Mouse (Mus musculus) kidney, postnatal 25 days (tissue): ENCODE results near the gene Ccdc126.
"Not testable (repeated sequence)": the region's sequence is repeated elsewhere in the genome, so short reads cannot be mapped to it uniquely, and the experiment has no call there.

Experiments
- DNase-seq, 2 experiments: peaks; one replicate each; pipeline ENCODE4 v3.0.0; 2021; ENCODE audit warnings: mixed read lengths in 2 of 2

Ccdc126 gene

GRCm38 (mm10) chr6:49318966-49319594 lies at the start of gene Ccdc126:
Ccdc126 (plus strand) TSS chr6:49319274.
- peak; percentile 98 to 99 for DNase-seq

- no peak for DNase-seq
Observed at GRCm38 (mm10) chr6:49269923-49270322, 49.2 kb upstream of the Ccdc126 start.

GRCm38 (mm10) chr6:49271815-49272214 lies 47.3 kb upstream of the Ccdc126 start:
- DNase-seq, result no peak

GRCm38 (mm10) chr6:49272863-49273262 lies 46.2 kb upstream of the Ccdc126 start:
- DNase-seq, result no peak

DNA sequence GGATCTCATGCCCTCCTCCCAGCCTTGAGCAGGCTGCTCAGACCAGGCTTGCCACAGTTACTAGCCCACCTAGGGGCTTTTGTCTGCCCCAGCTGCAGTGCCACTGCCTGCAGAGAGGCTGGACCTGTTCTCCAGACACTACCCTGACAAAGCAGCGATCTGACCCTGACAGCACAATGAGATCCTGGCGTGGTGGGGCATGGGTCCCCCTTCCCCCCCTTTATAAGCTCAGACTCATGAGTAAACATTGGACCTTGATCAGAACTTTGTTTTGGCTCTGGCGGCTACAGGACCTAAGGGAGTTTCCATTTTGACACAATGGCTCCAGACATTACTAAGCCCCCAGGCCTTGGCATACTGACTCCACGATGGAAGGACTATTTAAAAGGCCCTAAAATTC lies 45.1 kb upstream of the Ccdc126 start:
- no peak for DNase-seq

DNA sequence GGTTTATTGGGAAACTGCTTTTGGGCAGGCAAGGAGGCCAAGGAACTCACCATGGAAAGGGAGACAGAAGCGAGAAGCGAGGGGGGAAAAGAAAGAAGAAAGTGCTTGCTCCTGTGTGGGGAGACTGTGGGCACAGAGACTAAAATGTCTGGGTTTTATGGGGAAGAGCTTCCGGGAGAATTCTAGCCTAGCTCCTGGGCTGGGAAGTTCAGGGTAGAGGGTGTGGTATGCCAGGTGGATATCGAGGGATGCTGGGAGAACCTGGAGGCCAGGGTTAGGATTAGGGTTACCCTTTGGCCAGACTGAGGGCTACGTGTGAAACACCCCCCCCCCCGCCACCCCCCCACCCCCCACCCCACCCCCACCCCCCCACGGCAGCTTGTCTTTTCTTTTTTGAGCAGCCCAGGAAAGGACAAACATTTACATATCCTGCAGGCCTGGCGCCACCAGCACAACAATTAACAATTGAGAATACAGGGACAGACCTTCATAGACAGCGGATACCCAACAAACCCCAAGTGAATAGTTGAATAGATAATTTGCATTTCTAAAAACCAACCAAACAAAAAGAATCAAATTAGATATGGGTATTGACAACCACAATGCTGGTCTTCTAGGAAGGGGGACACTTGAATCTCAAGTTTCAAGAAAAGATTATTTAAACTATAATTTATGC lies 44.5 kb upstream of the Ccdc126 start:
- no peak for DNase-seq

DNA sequence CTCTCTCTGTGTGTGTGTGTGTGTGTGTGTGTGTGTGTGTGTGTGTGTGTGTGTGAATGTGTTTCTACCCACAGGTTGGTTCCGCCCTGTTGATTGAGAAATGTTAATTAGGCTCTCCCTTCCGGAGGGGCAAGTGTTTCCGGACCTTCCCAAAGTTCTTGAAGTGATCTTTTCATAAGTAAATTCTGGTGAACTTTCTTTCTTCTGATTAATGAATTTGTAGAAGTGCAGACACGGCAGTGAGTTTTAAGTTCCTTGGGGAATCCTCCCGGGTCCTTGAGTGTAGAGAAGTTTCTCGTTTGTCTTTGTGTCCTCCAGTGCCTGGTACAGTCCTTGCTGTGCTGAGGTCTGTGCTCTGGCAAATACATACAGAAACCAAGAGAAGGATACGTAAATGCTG lies 43.8 kb upstream of the Ccdc126 start:
- DNase-seq, result no peak

DNA sequence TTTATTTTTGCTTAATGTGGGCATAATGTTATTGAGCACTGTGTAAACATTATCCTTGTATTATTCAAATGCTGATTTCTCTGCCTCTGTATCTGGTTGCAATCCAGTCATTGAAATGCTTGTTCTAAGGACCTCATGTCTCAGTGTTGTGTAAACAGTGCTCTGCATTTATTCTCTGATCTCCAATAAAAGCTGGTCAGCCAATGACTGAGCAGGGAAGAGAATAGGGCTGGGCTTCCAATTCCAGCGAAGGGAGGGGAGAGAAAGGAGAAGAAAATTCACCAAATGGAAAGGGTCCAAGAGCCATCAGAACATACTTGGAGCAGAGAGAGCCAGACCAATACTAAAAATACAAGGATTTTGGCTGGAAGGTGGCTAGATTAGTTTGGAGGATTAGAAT lies 38.1 kb upstream of the Ccdc126 start:
- DNase-seq, result no peak

GRCm38 (mm10) chr6:49282122-49282521 lies 37.0 kb upstream of the Ccdc126 start:
- peak; percentile 41 to 72 for DNase-seq

GRCm38 (mm10) chr6:49298286-49298685 lies 20.8 kb upstream of the Ccdc126 start:
- DNase-seq, result no peak

- not testable (repeated sequence) for DNase-seq
Observed at GRCm38 (mm10) chr6:49314821-49315220, 4.3 kb upstream of the Ccdc126 start.

DNA sequence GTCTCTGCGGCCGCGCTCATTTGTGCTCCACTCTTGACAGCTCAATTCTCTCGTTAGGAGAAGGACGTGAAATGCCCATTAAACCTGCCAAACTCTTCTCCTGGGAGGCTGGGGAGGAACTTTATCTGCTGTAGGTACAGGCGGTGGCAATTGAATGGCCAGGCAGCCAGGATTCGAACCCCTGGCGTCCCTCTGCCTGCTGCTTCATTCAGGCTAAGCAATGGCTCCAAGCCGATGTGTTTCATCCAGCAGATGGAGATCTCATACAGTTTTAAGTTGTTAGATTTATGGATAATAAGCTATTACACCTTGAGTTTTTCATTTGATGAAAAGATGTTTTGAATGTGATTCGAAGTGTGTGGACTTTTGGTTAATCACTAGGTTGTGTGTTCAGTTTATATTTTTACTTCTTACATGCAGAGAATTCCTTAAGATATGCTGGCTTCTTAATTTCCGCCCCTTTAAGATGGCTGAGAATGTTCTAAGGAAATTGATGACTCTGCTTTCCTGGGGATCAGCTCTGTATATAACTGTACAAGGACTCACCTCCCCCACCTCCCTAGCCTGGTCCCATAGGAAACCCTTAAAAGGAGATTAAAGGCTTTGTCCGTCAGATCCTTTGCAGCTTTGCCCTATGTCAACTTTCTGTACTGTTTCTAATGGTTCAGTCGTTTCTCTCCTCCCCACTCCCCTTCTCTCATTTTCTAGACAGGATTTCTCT lies 681 bp downstream of the Ccdc126 start:
- no peak for DNase-seq

GRCm38 (mm10) chr6:49321341-49321740 lies 2.3 kb downstream of the Ccdc126 start:
- DNase-seq, result no peak

DNA sequence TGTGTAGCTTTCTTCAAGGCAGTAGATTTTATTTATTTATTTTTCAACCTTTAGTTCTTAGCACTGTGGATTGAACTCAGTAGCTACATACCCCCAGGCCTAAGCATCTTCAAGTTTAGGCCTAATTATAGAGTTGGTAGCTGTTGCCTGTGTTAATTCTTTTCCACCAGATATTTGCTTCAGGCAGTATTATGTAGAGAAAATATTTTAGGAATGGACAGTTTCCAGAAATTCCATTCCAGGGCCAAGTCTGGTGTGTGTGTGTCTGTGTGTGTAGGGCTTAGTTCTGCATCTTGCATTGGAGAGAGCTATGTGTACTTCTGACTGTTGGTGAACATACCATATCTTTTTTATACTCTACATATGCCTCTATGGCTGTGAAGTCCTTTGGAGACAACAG lies 3.0 kb downstream of the Ccdc126 start:
- no peak for DNase-seq

DNA sequence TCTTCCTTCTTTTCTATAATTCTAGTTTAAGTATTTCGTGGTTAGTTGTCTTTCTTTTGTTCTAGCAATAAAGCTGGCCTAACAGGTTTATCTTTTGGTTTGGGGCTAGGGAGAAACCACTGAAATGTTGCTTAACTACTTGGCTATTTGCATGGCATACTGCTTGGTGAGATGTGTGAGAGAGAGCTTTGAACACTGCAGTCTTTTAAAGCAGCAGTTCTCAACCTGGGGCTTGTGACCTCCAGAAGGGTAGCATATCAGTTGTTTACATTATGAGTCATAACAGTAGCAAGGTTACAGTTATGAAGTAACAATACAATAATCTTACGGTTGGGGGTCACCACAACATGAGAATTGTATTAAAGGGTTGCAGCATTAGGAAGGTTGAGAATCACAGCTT lies 3.9 kb downstream of the Ccdc126 start:
- no peak for DNase-seq

GRCm38 (mm10) chr6:49324528-49324927 lies 5.5 kb downstream of the Ccdc126 start:
- DNase-seq, result no peak

GRCm38 (mm10) chr6:49325294-49325693 lies 6.2 kb downstream of the Ccdc126 start:
- no peak for DNase-seq

DNA sequence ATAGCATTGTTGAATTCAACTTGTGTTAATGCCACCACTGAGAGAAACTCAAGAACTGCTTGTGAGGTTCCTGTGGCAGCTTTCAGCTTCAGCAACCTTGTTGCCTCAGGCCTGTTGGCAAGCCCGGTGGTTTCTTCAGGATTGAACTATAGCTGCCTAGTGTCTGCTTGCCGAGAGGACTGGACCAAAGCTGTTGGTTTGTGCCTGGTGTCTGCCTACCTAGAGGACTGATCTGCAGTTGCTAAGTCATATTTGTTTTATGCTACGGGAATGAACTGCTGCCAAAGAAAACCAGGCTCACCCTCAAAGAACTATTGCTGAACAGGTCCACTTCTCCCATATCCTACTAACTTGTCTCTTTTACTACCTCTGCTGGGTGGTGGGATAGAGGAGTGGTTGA lies 7.8 kb downstream of the Ccdc126 start:
- peak in 1 of 2 experiments; percentile 6 for DNase-seq

GRCm38 (mm10) chr6:49331369-49332059 lies 12.4 kb downstream of the Ccdc126 start:
- DNase-seq, result no peak

GRCm38 (mm10) chr6:49332060-49332370 lies 12.9 kb downstream of the Ccdc126 start:
- no peak for DNase-seq

DNA sequence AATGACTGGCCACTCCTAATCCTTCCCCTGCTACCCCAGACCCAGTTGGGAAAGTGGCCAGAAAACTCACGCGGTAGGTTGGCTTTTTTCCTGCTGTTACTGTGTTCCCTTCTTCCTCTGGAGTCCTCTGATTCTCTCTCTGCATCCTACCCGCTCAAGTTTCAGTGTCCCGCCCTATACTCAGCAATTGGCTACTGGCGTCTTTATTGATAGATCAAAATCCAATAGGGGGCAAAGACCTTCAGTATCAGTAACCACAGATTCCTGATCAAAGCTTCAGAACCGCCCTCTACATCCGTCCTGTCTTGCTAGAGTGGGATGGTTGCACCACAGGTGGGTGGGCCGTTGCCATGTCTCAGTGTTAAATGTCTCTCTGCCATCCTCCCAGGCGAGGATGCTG lies 19.5 kb downstream of the Ccdc126 start:
- no peak for DNase-seq

- DNase-seq, result no peak
Observed at GRCm38 (mm10) chr6:49339145-49339544, 20.1 kb downstream of the Ccdc126 start.

DNA sequence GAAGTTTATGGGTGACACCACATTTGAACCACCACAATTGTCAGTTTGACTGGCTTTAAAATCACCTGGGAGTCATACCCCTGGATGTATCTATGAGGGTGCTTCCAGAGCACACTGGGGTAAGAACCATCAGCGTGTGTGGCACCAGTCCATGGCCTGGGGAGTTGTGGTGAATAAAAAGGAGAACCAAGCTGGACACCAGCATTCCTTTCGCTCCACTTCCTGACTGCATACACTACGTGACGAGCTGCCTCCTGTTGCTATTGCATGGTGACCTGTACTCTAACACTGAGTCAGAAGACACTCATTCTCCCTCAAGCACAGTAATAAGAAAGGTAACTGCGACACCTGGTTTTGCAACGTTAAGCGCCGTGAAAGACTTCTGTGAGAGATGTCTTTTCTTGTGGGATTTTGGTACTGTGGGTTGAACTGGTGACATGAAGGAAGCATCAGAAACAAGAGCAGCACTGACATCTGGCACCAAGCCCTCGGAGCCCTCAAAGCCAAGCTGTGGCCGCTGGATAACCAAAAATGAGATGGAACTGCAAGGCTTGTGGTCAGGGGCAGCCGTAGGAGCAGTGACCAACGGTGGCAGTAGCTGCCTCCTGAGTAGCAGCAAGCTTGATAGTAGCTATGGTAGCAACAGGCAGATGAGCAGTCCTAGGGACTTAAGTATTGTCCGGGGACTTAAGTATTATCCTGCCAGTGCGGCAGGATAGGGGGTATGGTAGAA lies 24.8 kb downstream of the Ccdc126 start:
- no peak for DNase-seq
